In the genomic region with DNA sequence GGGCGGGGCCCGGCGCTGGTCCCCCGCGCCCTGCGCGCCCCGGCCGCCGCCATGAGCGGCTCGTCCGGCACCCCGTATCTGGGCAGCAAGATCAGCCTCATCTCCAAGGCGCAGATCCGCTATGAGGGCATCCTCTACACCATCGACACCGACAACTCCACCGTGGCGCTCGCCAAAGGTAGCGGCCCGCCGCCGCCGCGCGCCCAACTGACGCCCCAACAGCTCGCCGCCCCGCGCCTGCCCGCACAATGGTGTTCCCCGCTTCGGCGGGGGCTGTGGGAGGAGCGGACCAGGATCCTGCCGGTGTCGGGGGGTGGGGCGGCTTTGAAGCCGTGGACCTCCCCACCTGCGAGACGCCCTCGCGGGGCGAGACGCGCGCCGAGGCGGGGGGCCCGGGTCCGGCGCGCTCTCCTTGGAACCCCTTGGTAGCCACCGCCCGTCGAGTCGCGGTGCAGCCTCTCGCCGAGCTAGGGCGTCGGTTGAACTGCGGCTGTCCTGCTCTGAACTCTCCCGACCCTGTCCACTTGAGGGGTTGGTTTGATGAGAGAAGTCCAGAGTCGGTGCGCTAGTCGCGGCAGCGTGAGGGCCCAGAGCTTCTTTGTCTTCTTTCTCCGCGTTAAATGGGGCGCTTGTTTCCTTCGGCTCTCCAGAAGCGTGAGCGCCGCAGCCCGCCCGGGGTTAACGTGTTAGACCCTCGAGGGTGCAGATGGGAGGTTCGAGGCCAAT, we compare ENCODE assay signal across 8 mouse cellular contexts. TPM values are rescaled to one million over a fixed set of nuclear protein-coding genes. Genes with fewer than 3 reads are reported as not detected.
DNase-seq lines count a peak whose midpoint lies in the region; ATAC-seq lines count a peak whose summit lies in the region.

No protein-coding gene starts in this region.

- peak overlapping the region; percentile 97 for H3K9ac ChIP-seq in forebrain, embryonic 16.5 days (replicated peaks; ENCODE audit: low read depth, low read length)
- H3K9ac ChIP-seq in intestine, embryonic 16.5 days (ENCODE audit: low read depth, low read length) = peak overlapping the region; percentile 89
- H3K9ac ChIP-seq in lung, embryonic 15.5 days = peak overlapping the region; percentile 86

- ATAC-seq in forebrain, embryonic 16.5 days = peak; percentile 37; the same call in 1 of the 2 replicates
- ATAC-seq in intestine, embryonic 16.5 days = peak; percentile 10
- peak; percentile 8 for ATAC-seq in lung, embryonic 15.5 days (ENCODE audit: borderline replicate concordance, extremely low read depth, low FRiP score, low TSS enrichment)

- peak overlapping the region; percentile 99 for H3K4me3 ChIP-seq in forebrain, embryonic 16.5 days (replicated peaks; ENCODE audit: low read length)
- H3K4me3 ChIP-seq in intestine, embryonic 16.5 days (ENCODE audit: low read length) = peak overlapping the region; percentile 94
- peak overlapping the region; percentile 85 for H3K4me3 ChIP-seq in lung, embryonic 15.5 days

- H3K36me3 ChIP-seq in forebrain, embryonic 16.5 days (ENCODE audit: control insufficient read depth, insufficient read depth) = peaks cover 13% of the 10 kb centered on the region
- no peaks in the 10 kb centered on the region for H3K36me3 ChIP-seq in intestine, embryonic 16.5 days (ENCODE audit: control insufficient read depth, insufficient read depth, low read length)
- H3K36me3 ChIP-seq in lung, embryonic 15.5 days = peaks cover 24% of the 10 kb centered on the region

- peaks cover 17% of the 10 kb centered on the region for H3K27me3 ChIP-seq in forebrain, embryonic 16.5 days (replicated peaks; ENCODE audit: control insufficient read depth, insufficient read depth, low read length)
- peaks cover 6% of the 10 kb centered on the region; the same call in 1 of the 2 replicates for H3K27me3 ChIP-seq in intestine, embryonic 16.5 days (replicated peaks; ENCODE audit: control insufficient read depth, insufficient read depth, low read length)
- H3K27me3 ChIP-seq in lung, embryonic 15.5 days = peaks cover 24% of the 10 kb centered on the region

- peaks cover 31% of the 10 kb centered on the region for H3K4me1 ChIP-seq in forebrain, embryonic 16.5 days (replicated peaks; ENCODE audit: control insufficient read depth, insufficient read depth, low read length)
- H3K4me1 ChIP-seq in intestine, embryonic 16.5 days (ENCODE audit: control insufficient read depth, insufficient read depth, low read length) = peaks cover 23% of the 10 kb centered on the region
- H3K4me1 ChIP-seq in lung, embryonic 15.5 days = peaks cover 29% of the 10 kb centered on the region

- no peaks in the 10 kb centered on the region for H3K9me3 ChIP-seq in forebrain, embryonic 16.5 days (ENCODE audit: control insufficient read depth, low read length)
- H3K9me3 ChIP-seq in intestine, embryonic 16.5 days (ENCODE audit: control insufficient read depth, low read length) = no peaks in the 10 kb centered on the region
- no peaks in the 10 kb centered on the region for H3K9me3 ChIP-seq in lung, embryonic 15.5 days

- under 1% methylated on average over 83 of the region's 84 CpGs for WGBS in forebrain, embryonic 16.5 days
- under 1% methylated on average over 80 of the region's 84 CpGs for WGBS in intestine, embryonic 16.5 days
- WGBS in lung, embryonic 15.5 days = under 1% methylated on average over 82 of the region's 84 CpGs

- H3K27ac ChIP-seq in forebrain, embryonic 16.5 days (ENCODE audit: low read length) = peak overlapping the region; percentile 95
- H3K27ac ChIP-seq in intestine, embryonic 16.5 days (ENCODE audit: low read length) = peak overlapping the region; percentile 92
- H3K27ac ChIP-seq in lung, embryonic 15.5 days = peak overlapping the region; percentile 95

- H3K4me2 ChIP-seq in forebrain, embryonic 16.5 days (ENCODE audit: low read length) = peak overlapping the region; percentile 95
- H3K4me2 ChIP-seq in intestine, embryonic 16.5 days (ENCODE audit: low read depth, low read length) = peak overlapping the region; percentile 88
- H3K4me2 ChIP-seq in lung, embryonic 15.5 days = peak overlapping the region; percentile 71

- peak; percentile 27 for DNase-seq in urinary bladder, adult 2 months (ENCODE audit: low spot score)
- no peak for DNase-seq in urinary bladder, postnatal 25 days (ENCODE audit: low spot score)
- peak; percentile 48 for DNase-seq in brain, adult 2 months (ENCODE audit: low read depth, low spot score)
- DNase-seq in retina, postnatal 1 day = peak; percentile 58
- no peak for DNase-seq in yolk sac, embryonic 10.5 days (ENCODE audit: low spot score)

RNA-seq across cellular contexts. Expression of a gene that starts 0.5 kb away (rescaled TPM):
- polyA plus RNA-seq in urinary bladder, adult 2 months (2012; rRNA removed) = 48.7 and 51.4 TPM in 2 replicates
- 23.8 and 26.1 TPM in 2 replicates for polyA plus RNA-seq in forebrain, embryonic 16.5 days (2015; fragmentation: Nextera tagmentation; extraction: Ambion mirVana)
- 2.4 and 2.5 TPM in 2 replicates for polyA plus RNA-seq in intestine, embryonic 16.5 days (2015; fragmentation: Nextera tagmentation; extraction: Ambion mirVana)
- polyA plus RNA-seq in lung, embryonic 15.5 days (2015; fragmentation: Nextera tagmentation; extraction: Ambion mirVana) = 7.5 and 9.5 TPM in 2 replicates

RNA-seq across cellular contexts. Expression of a gene that starts 16.9 kb away (rescaled TPM):
- 198 and 224 TPM in 2 replicates for polyA plus RNA-seq in urinary bladder, adult 2 months (2012; rRNA removed)
- 537 and 590 TPM in 2 replicates for polyA plus RNA-seq in forebrain, embryonic 16.5 days (2015; fragmentation: Nextera tagmentation; extraction: Ambion mirVana)
- 515 and 554 TPM in 2 replicates for polyA plus RNA-seq in intestine, embryonic 16.5 days (2015; fragmentation: Nextera tagmentation; extraction: Ambion mirVana)
- polyA plus RNA-seq in lung, embryonic 15.5 days (2015; fragmentation: Nextera tagmentation; extraction: Ambion mirVana) = 513 and 529 TPM in 2 replicates

RNA-seq across cellular contexts. Expression of a gene that starts 17.0 kb away (rescaled TPM):
- polyA plus RNA-seq in urinary bladder, adult 2 months (2012; rRNA removed) = 5.2 and 6.0 TPM in 2 replicates
- 70.1 and 73.5 TPM in 2 replicates for polyA plus RNA-seq in forebrain, embryonic 16.5 days (2015; fragmentation: Nextera tagmentation; extraction: Ambion mirVana)
- 3.4 and 3.7 TPM in 2 replicates for polyA plus RNA-seq in intestine, embryonic 16.5 days (2015; fragmentation: Nextera tagmentation; extraction: Ambion mirVana)
- 4.0 and 4.5 TPM in 2 replicates for polyA plus RNA-seq in lung, embryonic 15.5 days (2015; fragmentation: Nextera tagmentation; extraction: Ambion mirVana)

RNA-seq across cellular contexts. Expression of a gene that starts 45.1 kb away (rescaled TPM):
- 25.0 and 33.0 TPM in 2 replicates for polyA plus RNA-seq in urinary bladder, adult 2 months (2012; rRNA removed)
- polyA plus RNA-seq in forebrain, embryonic 16.5 days (2015; fragmentation: Nextera tagmentation; extraction: Ambion mirVana) = 33.5 and 38.1 TPM in 2 replicates
- 25.4 and 31.0 TPM in 2 replicates for polyA plus RNA-seq in intestine, embryonic 16.5 days (2015; fragmentation: Nextera tagmentation; extraction: Ambion mirVana)
- 26.4 and 26.6 TPM in 2 replicates for polyA plus RNA-seq in lung, embryonic 15.5 days (2015; fragmentation: Nextera tagmentation; extraction: Ambion mirVana)

RNA-seq across cellular contexts. Expression of a gene that starts 48.9 kb away (rescaled TPM):
- polyA plus RNA-seq in urinary bladder, adult 2 months (2012; rRNA removed) = 11.1 and 14.8 TPM in 2 replicates
- polyA plus RNA-seq in forebrain, embryonic 16.5 days (2015; fragmentation: Nextera tagmentation; extraction: Ambion mirVana) = 4.4 and 4.5 TPM in 2 replicates
- 1.8 and 2.5 TPM in 2 replicates for polyA plus RNA-seq in intestine, embryonic 16.5 days (2015; fragmentation: Nextera tagmentation; extraction: Ambion mirVana)
- 3.4 and 3.7 TPM in 2 replicates for polyA plus RNA-seq in lung, embryonic 15.5 days (2015; fragmentation: Nextera tagmentation; extraction: Ambion mirVana)

Comparison
In these comparisons a context has a peak if more than half of its experiments do, and no peak if none do; other contexts are left out.
1. DNase-seq: peak in urinary bladder, adult 2 months (single experiment), brain, adult 2 months (single experiment) and retina, postnatal 1 day (single experiment); none in urinary bladder, postnatal 25 days (single experiment) and yolk sac, embryonic 10.5 days (single experiment).
2. RNA of a gene that starts 17.0 kb away (polyA plus RNA-seq): 70.1 to 73.5 TPM in forebrain, embryonic 16.5 days; 5.2 to 6.0 TPM in urinary bladder, adult 2 months, 4.0 to 4.5 TPM in lung, embryonic 15.5 days and 3.4 to 3.7 TPM in intestine, embryonic 16.5 days; every median in the first group is over 10 times any median in the second.
3. Peak in every context shown above with its lines, with median percentiles within 50 percentile points of each other: ATAC-seq, H3K27ac ChIP-seq, H3K4me2 ChIP-seq, H3K4me3 ChIP-seq and H3K9ac ChIP-seq.